Mouse (Mus musculus) limb, embryonic 11.5 days (tissue): ENCODE measurements around the gene Rp9. TPM values are rescaled to one million over a fixed set of nuclear protein-coding genes. Genes with fewer than 3 reads are reported as not detected.
A peak's percentile ranks its signal among the peaks of the same experiment; 100 is the strongest.

Experiments
- ATAC-seq: fragments of 200-750 bp; cut with Nextera tagmentation; 2 replicates; pipeline ENCODE4 v1.8.0; 2017; ENCODE audit warnings: low read depth; ENCODE audit not compliant: insufficient number of reproducible peaks, low FRiP score, low TSS enrichment
- DNase-seq: peaks from one replicate; pipeline ENCODE4 v3.0.0-alpha.2; 2015; ENCODE audit warnings: low spot score
- H3K27ac ChIP-seq: fragments of 300-500 bp; sonication (generic); replicated peaks from 2 replicates; pipeline ENCODE4 v1.5.1; 2014; ENCODE audit warnings: low read depth, mild to moderate bottlenecking, low read length
- H3K27me3 ChIP-seq: fragments of 300-500 bp; sonication (generic); 2 replicates; pipeline ENCODE4 v1.6.1; 2014; ENCODE audit warnings: mild to moderate bottlenecking, low read length, mixed read lengths; ENCODE audit not compliant: control insufficient read depth, insufficient read depth
- H3K36me3 ChIP-seq: fragments of 300-500 bp; sonication (generic); 2 replicates; pipeline ENCODE4 v1.6.1; 2014; ENCODE audit warnings: mild to moderate bottlenecking, low read length, moderate library complexity, mixed read lengths; ENCODE audit not compliant: control insufficient read depth, insufficient read depth
- H3K4me1 ChIP-seq: fragments of 300-500 bp; sonication (generic); 2 replicates; pipeline ENCODE4 v1.6.1; 2014; ENCODE audit warnings: low read length, mixed read lengths; ENCODE audit not compliant: control insufficient read depth, insufficient read depth
- H3K4me2 ChIP-seq: fragments of 300-500 bp; sonication (generic); 2 replicates; pipeline ENCODE4 v1.6.1; 2014; ENCODE audit warnings: low read depth, mild to moderate bottlenecking, moderate library complexity; ENCODE audit not compliant: severe bottlenecking
- H3K4me3 ChIP-seq: fragments of 300-500 bp; sonication (generic); 2 replicates; pipeline ENCODE4 v1.5.1; 2014; ENCODE audit warnings: low read depth, low read length
- H3K9ac ChIP-seq: fragments of 300-500 bp; sonication (generic); 2 replicates; pipeline ENCODE4 v1.6.1; 2014; ENCODE audit warnings: mild to moderate bottlenecking, low read length
- H3K9me3 ChIP-seq: fragments of 300-500 bp; sonication (generic); 2 replicates; pipeline ENCODE4 v1.6.1; 2016; ENCODE audit warnings: low read length; ENCODE audit not compliant: control insufficient read depth
- WGBS: fragments of 180-500 bp; shearing (Covaris S2); extraction: QIAGEN DNeasy Blood & Tissue Kit; methylation state at CpG from one replicate; pipeline ENCODE4 v1.1.7; 2014; 5-methylcytosine and 5-hydroxymethylcytosine counted together
- polyA plus RNA-seq: library from polyadenylated mRNA; unstranded; fragments of >200 nt; fragmentation: Nextera tagmentation; extraction: Ambion mirVana; gene quantifications from 2 replicates; pipeline ENCODE4 v1.2.1, GENCODE M21; 2014

Rp9 gene
- polyA plus RNA-seq, 1 experiment from 2014 or later: 62.7 TPM

- DNase-seq: no peak
- WGBS: 84% methylated on average over 2 of the region's 2 CpGs
Observed at GRCm38 (mm10) chr9:22433221-22433620, 36.3 kb downstream of the Rp9 start.

GRCm38 (mm10) chr9:22430315-22430840, 39.2 kb downstream of the Rp9 start:
- Histone ChIP-seq H3K4me2 (no peak overlapping the region), H3K9ac (no peak overlapping the region), H3K27ac (no peak overlapping the region), H3K27me3 (no peaks in the 10 kb centered on the region), H3K9me3 (no peaks in the 10 kb centered on the region), H3K36me3 (no peaks in the 10 kb centered on the region), H3K4me3 (no peak overlapping the region), H3K4me1 (peaks cover 3% of the 10 kb centered on the region; the same call in 1 of the 2 replicates)
- DNase-seq (peak; percentile 32), ATAC-seq (no peak)
- 26% methylated on average over 5 of the region's 5 CpGs for WGBS

More at GRCm38 (mm10) chr9:22433221-22433620, 36.3 kb downstream of the Rp9 start:
- Histone ChIP-seq H3K4me1 (peaks cover 3% of the 10 kb centered on the region; the same call in 1 of the 2 replicates), H3K27me3 (no peaks in the 10 kb centered on the region), H3K4me2 (no peak overlapping the region), H3K4me3 (no peak overlapping the region), H3K9ac (no peak overlapping the region), H3K9me3 (no peaks in the 10 kb centered on the region), H3K27ac (no peak overlapping the region), H3K36me3 (no peaks in the 10 kb centered on the region)
- ATAC-seq: no peak

GRCm38 (mm10) chr9:22429533-22430241, 39.9 kb downstream of the Rp9 start:
- Histone ChIP-seq H3K9ac (no peak overlapping the region), H3K4me1 (peaks cover 3% of the 10 kb centered on the region; the same call in 1 of the 2 replicates), H3K9me3 (no peaks in the 10 kb centered on the region), H3K36me3 (no peaks in the 10 kb centered on the region), H3K27me3 (no peaks in the 10 kb centered on the region), H3K4me3 (no peak overlapping the region), H3K27ac (no peak overlapping the region), H3K4me2 (no peak overlapping the region)
- 56% methylated on average over 15 of the region's 15 CpGs for WGBS
- peak; percentile 29 for DNase-seq
- no peak for ATAC-seq

- H3K4me2 ChIP-seq: no peak overlapping the region
- no peak overlapping the region; the same call in 1 of the 2 replicates for H3K27ac ChIP-seq
- no peaks in the 10 kb centered on the region for H3K9me3 ChIP-seq
- 68% methylated on average over 14 of the region's 14 CpGs for WGBS
- peaks cover 3% of the 10 kb centered on the region; the same call in 1 of the 2 replicates for H3K4me1 ChIP-seq
- H3K9ac ChIP-seq: no peak overlapping the region
- H3K36me3 ChIP-seq: no peaks in the 10 kb centered on the region
- ATAC-seq (peak; percentile 51; the same call in 1 of the 2 replicates), DNase-seq (no peak)
- H3K4me3 ChIP-seq: no peak overlapping the region
- H3K27me3 ChIP-seq: no peaks in the 10 kb centered on the region
Observed at GRCm38 (mm10) chr9:22428666-22429410, 40.7 kb downstream of the Rp9 start.

GRCm38 (mm10) chr9:22428028-22428665, 41.4 kb downstream of the Rp9 start:
- ATAC-seq (peak; percentile 54; the same call in 1 of the 2 replicates), DNase-seq (peak; percentile 24)
- 25% methylated on average over 2 of the region's 4 CpGs for WGBS
- Histone ChIP-seq H3K4me1 (peaks cover 3% of the 10 kb centered on the region; the same call in 1 of the 2 replicates), H3K4me2 (no peak overlapping the region), H3K36me3 (no peaks in the 10 kb centered on the region), H3K27ac (no peak overlapping the region; the same call in 1 of the 2 replicates), H3K27me3 (no peaks in the 10 kb centered on the region), H3K9ac (no peak overlapping the region), H3K9me3 (no peaks in the 10 kb centered on the region), H3K4me3 (no peak overlapping the region)

- no peak overlapping the region for H3K27ac ChIP-seq
- no peaks in the 10 kb centered on the region for H3K27me3 ChIP-seq
- H3K9me3 ChIP-seq: no peaks in the 10 kb centered on the region
- WGBS: 91% methylated on average over 4 of the region's 4 CpGs
- peaks cover under 1% of the 10 kb centered on the region; the same call in 1 of the 2 replicates for H3K4me1 ChIP-seq
- DNase-seq (no peak), ATAC-seq (no peak)
- H3K36me3 ChIP-seq: no peaks in the 10 kb centered on the region
- H3K9ac ChIP-seq: no peak overlapping the region
- H3K4me3 ChIP-seq: no peak overlapping the region
- H3K4me2 ChIP-seq: no peak overlapping the region
Observed at GRCm38 (mm10) chr9:22424719-22425118, 44.8 kb downstream of the Rp9 start.

GRCm38 (mm10) chr9:22424196-22424595, 45.3 kb downstream of the Rp9 start:
- H3K27ac ChIP-seq: no peak overlapping the region
- no peak overlapping the region for H3K4me3 ChIP-seq
- no peaks in the 10 kb centered on the region for H3K4me1 ChIP-seq

GRCm38 (mm10) chr9:22423507-22423906, 46.0 kb downstream of the Rp9 start:
- DNase-seq: no peak
- WGBS: 81% methylated on average over 1 of the region's 1 CpGs
- Histone ChIP-seq H3K9ac (no peak overlapping the region), H3K27ac (no peak overlapping the region), H3K27me3 (no peaks in the 10 kb centered on the region), H3K4me1 (no peaks in the 10 kb centered on the region), H3K36me3 (no peaks in the 10 kb centered on the region), H3K4me2 (no peak overlapping the region), H3K9me3 (no peaks in the 10 kb centered on the region), H3K4me3 (no peak overlapping the region)
- ATAC-seq: no peak

More at GRCm38 (mm10) chr9:22424196-22424595, 45.3 kb downstream of the Rp9 start:
- 70% methylated on average over 10 of the region's 10 CpGs for WGBS
- Histone ChIP-seq H3K9ac (no peak overlapping the region), H3K4me2 (no peak overlapping the region), H3K9me3 (no peaks in the 10 kb centered on the region), H3K36me3 (no peaks in the 10 kb centered on the region), H3K27me3 (no peaks in the 10 kb centered on the region)
- no peak for ATAC-seq
- no peak for DNase-seq
